Mouse (Mus musculus): ENCODE measurements around the gene Gucy2e. TPM values are rescaled to one million over a fixed set of nuclear protein-coding genes. Genes with fewer than 3 reads are reported as not detected.

Gucy2e gene
- polyA plus RNA-seq (2011; ENCODE audit: insufficient read depth, insufficient read length, low replicate concordance, missing spikeins) = not detected in 2 replicates

DNA sequence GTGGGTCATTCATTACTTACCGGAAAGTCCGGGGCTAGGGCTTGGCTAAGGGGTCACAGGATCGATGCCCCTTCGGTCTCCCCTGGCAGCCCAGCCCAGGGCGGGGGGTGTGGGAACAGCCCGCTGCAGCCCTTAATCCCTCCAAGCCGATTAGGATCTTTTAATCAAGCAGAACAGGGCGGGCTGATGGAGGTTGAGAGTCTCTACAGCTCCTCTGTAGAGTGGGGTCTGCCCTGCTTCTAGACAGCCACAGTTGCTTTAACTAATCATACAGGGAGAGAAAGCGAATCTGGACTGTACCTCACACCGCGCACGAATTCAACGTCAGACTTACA, at the start of gene Gucy2e:
TSS of gene Gucy2e (minus strand) at position 111 of the 335 bp plus-strand sequence.
- 44% methylated on average over 13 of the region's 13 CpGs for WGBS

DNA sequence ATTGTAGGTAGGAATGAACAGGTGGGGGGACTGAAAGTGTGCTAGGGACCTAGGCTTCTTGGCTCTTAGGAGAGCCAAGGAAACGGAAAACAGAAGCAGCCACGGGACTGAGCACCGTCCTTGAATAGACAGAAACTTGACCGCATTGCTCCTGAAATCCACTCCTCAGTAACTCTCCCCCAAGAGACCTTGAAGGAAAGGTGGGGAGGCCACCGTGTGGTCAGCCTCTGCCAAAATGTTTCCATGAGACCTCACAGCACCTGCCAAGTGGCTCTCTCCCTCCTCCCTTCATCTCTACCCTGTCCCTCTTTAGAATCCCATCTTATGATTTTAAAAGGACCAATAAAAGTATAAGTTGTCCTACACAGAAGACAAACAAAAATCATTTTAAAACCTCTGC, 40.4 kb upstream of the Gucy2e start:
- no peak for TF ChIP-seq POLR2A (IDR thresholded peaks at IDR 0.05; ENCODE audit: borderline replicate concordance, control insufficient read depth, low read depth, low read length)
- no peak for TF ChIP-seq CTCF (IDR thresholded peaks at IDR 0.05; ENCODE audit: control insufficient read depth, insufficient read depth, low read length)
- H3K4me1 ChIP-seq (ENCODE audit: control insufficient read depth, insufficient read depth, low read length) = no peaks in the 10 kb centered on the region; the same call in 1 of the 2 replicates
- no peak overlapping the region for H3K4me3 ChIP-seq (replicated peaks; ENCODE audit: control insufficient read depth, low read depth, low read length)
- H3K27ac ChIP-seq (ENCODE audit: control insufficient read depth, insufficient read depth, low read depth, low read length, poor library complexity) = no peak overlapping the region
- 70% methylated on average over 5 of the region's 5 CpGs for WGBS

More for the DNA sequence above, at the start of gene Gucy2e:
- Histone ChIP-seq H3K4me1 (ENCODE audit: control insufficient read depth, insufficient read depth, low read length) (peaks cover 2% of the 10 kb centered on the region; the same call in 1 of the 2 replicates), H3K27ac (ENCODE audit: control insufficient read depth, insufficient read depth, low read depth, low read length, poor library complexity) (no peak within 1 kb of the TSS; the same call in 1 of the 2 replicates), H3K4me3 (replicated peaks; ENCODE audit: control insufficient read depth, low read depth, low read length) (no peak within 1 kb of the TSS)
- TF ChIP-seq POLR2A (IDR thresholded peaks at IDR 0.05; ENCODE audit: borderline replicate concordance, control insufficient read depth, low read depth, low read length) (no peak), CTCF (IDR thresholded peaks at IDR 0.05; ENCODE audit: control insufficient read depth, insufficient read depth, low read length) (no peak)

DNA sequence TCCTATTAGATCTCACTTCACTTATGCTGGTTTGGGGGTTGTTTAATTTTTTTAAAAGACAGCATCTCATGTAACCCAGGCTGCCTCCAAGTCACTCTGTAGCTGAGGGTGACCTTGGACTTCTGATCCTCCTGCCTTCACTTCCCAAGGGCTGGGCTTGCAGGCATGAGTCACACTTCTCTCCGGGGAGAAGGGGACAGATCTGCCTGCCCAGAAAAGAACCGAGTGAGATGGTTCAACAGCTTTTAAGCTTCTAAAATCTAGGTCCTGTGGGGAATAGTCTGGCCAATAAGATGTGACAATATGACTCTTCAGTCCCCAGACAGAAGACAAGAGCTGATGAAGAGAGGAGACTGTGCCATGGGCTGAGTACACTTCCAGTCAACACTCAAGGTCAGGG, 39.2 kb upstream of the Gucy2e start:
- Histone ChIP-seq H3K4me1 (ENCODE audit: control insufficient read depth, insufficient read depth, low read length) (peaks cover 1% of the 10 kb centered on the region), H3K27ac (ENCODE audit: control insufficient read depth, insufficient read depth, low read depth, low read length, poor library complexity) (no peak overlapping the region), H3K4me3 (replicated peaks; ENCODE audit: control insufficient read depth, low read depth, low read length) (no peak overlapping the region)
- TF ChIP-seq CTCF (IDR thresholded peaks at IDR 0.05; ENCODE audit: control insufficient read depth, insufficient read depth, low read length) (no peak), POLR2A (IDR thresholded peaks at IDR 0.05; ENCODE audit: borderline replicate concordance, control insufficient read depth, low read depth, low read length) (no peak)
- WGBS = 6% methylated on average over 2 of the region's 2 CpGs

- 7% methylated on average over 6 of the region's 6 CpGs for WGBS
- Histone ChIP-seq H3K4me1 (ENCODE audit: control insufficient read depth, insufficient read depth, low read length) (peaks cover 1% of the 10 kb centered on the region), H3K27ac (ENCODE audit: control insufficient read depth, insufficient read depth, low read depth, low read length, poor library complexity) (no peak overlapping the region), H3K4me3 (replicated peaks; ENCODE audit: control insufficient read depth, low read depth, low read length) (no peak overlapping the region)
- no peak for TF ChIP-seq CTCF (IDR thresholded peaks at IDR 0.05; ENCODE audit: control insufficient read depth, insufficient read depth, low read length)
- no peak for TF ChIP-seq POLR2A (IDR thresholded peaks at IDR 0.05; ENCODE audit: borderline replicate concordance, control insufficient read depth, low read depth, low read length)
Measured at GRCm38 (mm10) chr11:69275650-69276049, 38.8 kb upstream of the Gucy2e start.

DNA sequence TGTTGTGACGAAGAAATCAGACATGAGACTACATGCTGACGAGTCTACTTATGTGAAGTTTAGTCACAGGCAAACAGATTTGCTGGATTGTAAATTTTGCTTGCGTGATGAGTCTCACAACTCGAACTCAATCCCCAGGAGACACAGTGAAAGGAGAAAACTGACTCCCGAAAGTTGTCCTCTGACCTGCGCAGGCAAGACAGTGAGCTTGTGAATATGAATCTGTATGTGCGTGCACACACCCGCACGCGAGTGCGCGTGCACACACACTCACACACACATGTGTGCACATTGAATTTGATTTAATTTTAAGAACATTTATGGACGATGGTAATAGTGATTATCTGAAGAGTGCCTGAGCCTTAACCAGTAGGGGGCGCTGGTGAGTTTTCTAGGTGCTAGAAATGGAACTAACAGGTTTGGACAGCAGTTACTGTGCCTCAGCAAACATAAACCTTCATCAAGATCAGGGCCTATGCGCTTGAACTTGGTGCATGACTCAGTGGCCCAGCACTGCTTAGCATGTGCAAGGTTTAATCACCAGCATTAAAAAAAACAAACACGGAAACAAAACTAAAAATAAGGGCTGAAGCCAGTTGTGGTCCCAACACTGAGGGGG, 35.4 kb upstream of the Gucy2e start:
- Histone ChIP-seq H3K27ac (ENCODE audit: control insufficient read depth, insufficient read depth, low read depth, low read length, poor library complexity) (no peak overlapping the region), H3K4me3 (replicated peaks; ENCODE audit: control insufficient read depth, low read depth, low read length) (no peak overlapping the region), H3K4me1 (ENCODE audit: control insufficient read depth, insufficient read depth, low read length) (peaks cover 1% of the 10 kb centered on the region)
- TF ChIP-seq CTCF (IDR thresholded peaks at IDR 0.05; ENCODE audit: control insufficient read depth, insufficient read depth, low read length) = peak; percentile 16; the same call in 1 of the 2 replicates
- no peak; the same call in 1 of the 2 replicates for TF ChIP-seq POLR2A (IDR thresholded peaks at IDR 0.05; ENCODE audit: borderline replicate concordance, control insufficient read depth, low read depth, low read length)
- WGBS = 33% methylated on average over 16 of the region's 16 CpGs

GRCm38 (mm10) chr11:69269575-69269974, 32.7 kb upstream of the Gucy2e start:
- H3K4me1 ChIP-seq (ENCODE audit: control insufficient read depth, insufficient read depth, low read length) = peaks cover 1% of the 10 kb centered on the region
- 14% methylated on average over 13 of the region's 13 CpGs for WGBS
- no peak overlapping the region for H3K4me3 ChIP-seq (replicated peaks; ENCODE audit: control insufficient read depth, low read depth, low read length)
- TF ChIP-seq CTCF (IDR thresholded peaks at IDR 0.05; ENCODE audit: control insufficient read depth, insufficient read depth, low read length) (peak; percentile 39), POLR2A (IDR thresholded peaks at IDR 0.05; ENCODE audit: borderline replicate concordance, control insufficient read depth, low read depth, low read length) (no peak)
- H3K27ac ChIP-seq (ENCODE audit: control insufficient read depth, insufficient read depth, low read depth, low read length, poor library complexity) = no peak overlapping the region

GRCm38 (mm10) chr11:69268100-69268499, 31.3 kb upstream of the Gucy2e start:
- H3K4me3 ChIP-seq (replicated peaks; ENCODE audit: control insufficient read depth, low read depth, low read length) = no peak overlapping the region
- peaks cover 1% of the 10 kb centered on the region for H3K4me1 ChIP-seq (ENCODE audit: control insufficient read depth, insufficient read depth, low read length)
- no peak for TF ChIP-seq POLR2A (IDR thresholded peaks at IDR 0.05; ENCODE audit: borderline replicate concordance, control insufficient read depth, low read depth, low read length)
- TF ChIP-seq CTCF (IDR thresholded peaks at IDR 0.05; ENCODE audit: control insufficient read depth, insufficient read depth, low read length) = no peak
- H3K27ac ChIP-seq (ENCODE audit: control insufficient read depth, insufficient read depth, low read depth, low read length, poor library complexity) = no peak overlapping the region
- 71% methylated on average over 13 of the region's 13 CpGs for whole genome bisulfite sequencing

DNA sequence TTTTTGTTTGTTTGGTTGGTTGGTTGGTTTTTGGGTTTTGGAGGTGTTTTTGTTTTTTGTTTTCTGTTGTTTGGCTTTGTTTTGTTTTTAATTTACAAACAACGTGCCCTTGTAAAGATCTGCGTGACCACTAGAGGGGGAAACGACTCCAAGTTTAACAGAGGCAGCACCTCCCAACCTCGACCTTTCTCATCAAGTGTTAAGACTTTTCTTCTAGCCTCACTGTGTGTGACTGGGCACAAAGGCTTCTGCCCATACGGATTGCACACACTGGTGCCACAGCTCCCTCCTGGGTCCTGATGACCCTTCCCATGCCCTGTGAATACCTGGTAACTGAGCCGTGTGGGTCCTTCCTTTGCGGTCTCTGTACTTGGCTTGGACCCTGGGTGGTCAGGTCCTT, 30.5 kb upstream of the Gucy2e start:
- no peak for TF ChIP-seq POLR2A (IDR thresholded peaks at IDR 0.05; ENCODE audit: borderline replicate concordance, control insufficient read depth, low read depth, low read length)
- peak; percentile 29; the same call in 1 of the 2 replicates for TF ChIP-seq CTCF (IDR thresholded peaks at IDR 0.05; ENCODE audit: control insufficient read depth, insufficient read depth, low read length)

More for the DNA sequence above, 30.5 kb upstream of the Gucy2e start:
- Histone ChIP-seq H3K27ac (ENCODE audit: control insufficient read depth, insufficient read depth, low read depth, low read length, poor library complexity) (no peak overlapping the region), H3K4me1 (ENCODE audit: control insufficient read depth, insufficient read depth, low read length) (peaks cover 1% of the 10 kb centered on the region), H3K4me3 (replicated peaks; ENCODE audit: control insufficient read depth, low read depth, low read length) (no peak overlapping the region)
- WGBS = 30% methylated on average over 7 of the region's 7 CpGs
